Mouse (Mus musculus) bone marrow macrophage, adult 2 months (primary cell): ENCODE measurements around the gene Arfgap2. TPM values are rescaled to one million over a fixed set of nuclear protein-coding genes. Genes with fewer than 3 reads are reported as not detected.

Source experiments
- H3K27ac ChIP-seq: 2 replicates; pipeline ENCODE4 v1.5.1; 2012; ENCODE audit warnings: low read depth, low read length; ENCODE audit not compliant: insufficient read depth
- H3K4me1 ChIP-seq: 2 replicates; pipeline ENCODE4 v1.6.1; 2012; ENCODE audit warnings: low read length; ENCODE audit not compliant: control insufficient read depth, insufficient read depth
- H3K4me3 ChIP-seq: 2 replicates; pipeline ENCODE4 v1.5.1; 2012; ENCODE audit warnings: mild to moderate bottlenecking, low read length, moderate library complexity; ENCODE audit not compliant: insufficient read depth
- CTCF ChIP-seq: IDR thresholded peaks from 2 replicates; pipeline ENCODE4 v1.5.1; 2012; ENCODE audit warnings: low read depth, mild to moderate bottlenecking, low read length, moderate library complexity
- POLR2A ChIP-seq: IDR thresholded peaks from 2 replicates; pipeline ENCODE4 v1.6.1; 2012; ENCODE audit warnings: mild to moderate bottlenecking, low read depth, low read length, borderline replicate concordance
- polyA plus RNA-seq: library from polyadenylated mRNA; stranded (reverse); fragments of >200 nt; gene quantifications from 2 replicates; pipeline ENCODE4 v1.2.4, GENCODE M21; 2012; ENCODE audit not compliant: missing spikeins, insufficient read depth, insufficient read length

The Arfgap2 gene
- polyA plus RNA-seq, 1 experiment, result 52.3 TPM

DNA sequence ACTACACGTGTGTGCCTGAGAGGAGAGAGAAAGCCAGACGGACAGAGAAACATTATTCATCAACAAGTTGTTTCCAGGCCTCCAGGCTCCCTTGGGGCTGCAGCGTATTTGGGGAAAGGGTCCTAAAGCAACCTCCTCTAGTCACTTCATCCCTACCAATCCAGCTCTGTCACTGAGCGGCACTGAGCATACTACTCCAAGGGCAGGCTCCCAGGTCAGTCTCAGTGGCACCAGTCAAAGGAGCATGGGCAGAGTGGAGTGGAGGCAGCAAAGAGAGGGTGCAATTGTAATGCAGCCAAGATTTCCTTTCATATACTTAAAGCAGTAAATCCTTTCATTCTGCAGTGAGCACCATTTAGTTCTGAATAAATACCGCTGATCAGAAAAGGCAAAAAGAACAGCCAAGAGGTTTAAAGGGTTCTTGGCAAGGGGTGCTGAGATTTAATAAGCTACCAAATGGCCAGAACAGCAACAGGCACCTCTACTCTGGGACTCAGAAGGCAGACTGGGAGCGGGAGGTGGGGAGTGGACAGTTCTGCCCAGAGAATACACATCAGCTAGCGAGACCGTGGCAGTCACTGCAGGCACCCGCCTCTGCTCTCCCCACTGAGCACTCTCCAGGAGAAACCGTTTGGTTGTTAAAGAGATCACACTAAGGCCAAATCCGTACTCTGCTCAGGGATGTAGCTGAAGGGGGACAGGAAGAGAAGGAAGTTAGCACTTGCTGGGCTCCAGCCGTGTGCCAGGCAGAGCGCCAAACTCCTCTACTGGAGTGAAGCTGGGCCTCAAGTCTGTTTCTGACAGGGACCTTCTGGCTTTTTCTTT, 19.8 kb downstream of the Arfgap2 start:
- Histone ChIP-seq H3K4me3 (no peak overlapping the region), H3K4me1 (peaks cover 6% of the 10 kb centered on the region), H3K27ac (no peak overlapping the region)
- no peak for TF ChIP-seq POLR2A
- no peak for TF ChIP-seq CTCF

DNA sequence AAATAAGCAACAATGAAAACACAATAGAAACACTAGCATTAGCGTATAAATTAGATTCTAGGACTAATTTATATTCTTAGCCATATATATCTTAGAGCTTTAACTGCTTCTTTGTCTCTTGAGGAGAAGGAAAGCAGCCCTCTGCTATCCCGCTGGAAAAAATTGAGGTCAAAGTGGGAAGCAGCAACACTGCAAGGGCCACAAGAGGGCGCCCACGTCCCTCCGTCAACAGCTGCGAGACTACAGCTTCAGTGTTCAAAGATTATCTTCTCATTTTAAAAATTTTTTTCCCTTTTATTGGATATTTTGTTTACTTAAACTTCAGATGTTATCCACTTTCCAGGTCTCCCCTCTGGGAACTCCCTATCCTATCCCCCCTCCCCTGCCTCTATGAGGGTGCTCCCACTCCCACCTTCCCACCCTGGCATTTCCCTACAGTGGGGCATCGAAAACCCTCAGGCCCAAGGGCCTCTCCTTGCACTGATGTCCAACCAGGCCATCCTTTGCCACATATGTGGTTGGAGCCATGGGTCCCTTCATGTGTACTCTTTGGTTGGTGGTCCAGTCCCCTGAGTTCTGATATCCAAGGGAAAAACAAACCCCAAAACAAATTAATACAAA, 21.2 kb downstream of the Arfgap2 start:
- H3K27ac ChIP-seq, result no peak overlapping the region
- peaks cover 5% of the 10 kb centered on the region for H3K4me1 ChIP-seq
- TF ChIP-seq POLR2A (no peak), CTCF (peak; percentile 66)
- H3K4me3 ChIP-seq, result no peak overlapping the region

DNA sequence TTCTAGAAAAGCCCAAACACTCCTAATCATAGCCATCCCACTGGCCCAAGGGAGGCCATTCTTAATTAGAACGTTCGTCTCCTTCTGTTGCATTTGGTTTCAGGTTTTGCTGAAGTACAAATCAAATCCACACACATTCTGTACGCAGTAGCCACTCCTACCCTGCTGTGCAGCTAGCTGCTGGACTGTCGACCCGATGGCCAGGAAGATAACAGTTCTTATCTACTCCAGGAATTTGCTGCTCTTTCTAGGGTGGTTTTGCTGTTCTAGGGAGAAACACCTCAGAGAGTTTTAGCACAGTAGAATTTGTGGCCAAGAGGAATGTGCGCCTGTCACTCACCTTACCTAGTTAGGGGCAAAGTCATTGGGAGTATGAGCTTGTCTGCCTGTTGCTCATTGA, 22.8 kb downstream of the Arfgap2 start:
- H3K4me1 ChIP-seq, result peaks cover 5% of the 10 kb centered on the region
- no peak overlapping the region for H3K4me3 ChIP-seq
- TF ChIP-seq POLR2A (no peak), CTCF (no peak)
- H3K27ac ChIP-seq, result no peak overlapping the region

DNA sequence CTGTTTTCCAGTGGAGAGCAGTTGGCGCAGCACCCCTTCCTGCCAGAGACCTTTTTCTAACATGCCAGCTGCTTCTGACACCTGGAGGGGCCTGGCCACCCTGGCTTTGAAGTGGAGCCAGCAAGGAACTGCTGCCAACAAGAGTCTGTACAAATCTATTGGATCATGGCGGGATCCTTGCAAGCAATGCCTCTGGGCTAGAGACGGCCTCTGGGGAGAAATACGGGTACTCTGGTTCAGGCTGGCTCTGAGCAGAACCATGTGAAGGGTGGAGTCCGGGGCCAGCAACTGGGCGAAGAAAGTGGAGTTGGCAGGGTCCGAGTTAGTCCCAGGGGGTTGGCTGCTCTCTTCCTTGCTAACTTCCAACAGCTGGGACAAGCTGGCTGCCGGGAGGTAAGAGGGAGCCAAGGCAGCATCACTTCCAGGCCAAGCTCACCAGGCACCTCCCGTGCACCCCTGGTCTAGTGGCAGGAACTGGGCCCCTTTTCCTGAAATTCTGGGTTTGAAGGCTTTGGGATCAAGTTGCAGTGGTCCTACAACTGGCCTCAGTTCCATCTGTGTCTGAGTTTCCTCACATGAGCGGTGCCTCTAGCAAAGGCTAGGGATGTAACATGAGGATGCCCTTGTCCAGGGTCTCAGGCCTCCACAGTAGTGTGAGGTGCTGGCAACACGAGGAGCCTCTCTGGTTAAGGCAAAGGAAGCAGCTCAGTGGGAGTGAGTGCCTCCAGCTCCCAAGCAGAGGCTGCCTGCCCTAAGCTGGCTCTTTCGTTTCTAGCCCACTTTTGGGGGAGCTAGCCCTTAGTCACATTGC, 26.6 kb downstream of the Arfgap2 start:
- no peak for TF ChIP-seq POLR2A
- TF ChIP-seq CTCF, result no peak
- Histone ChIP-seq H3K4me1 (no peaks in the 10 kb centered on the region), H3K27ac (no peak overlapping the region), H3K4me3 (no peak overlapping the region)

DNA sequence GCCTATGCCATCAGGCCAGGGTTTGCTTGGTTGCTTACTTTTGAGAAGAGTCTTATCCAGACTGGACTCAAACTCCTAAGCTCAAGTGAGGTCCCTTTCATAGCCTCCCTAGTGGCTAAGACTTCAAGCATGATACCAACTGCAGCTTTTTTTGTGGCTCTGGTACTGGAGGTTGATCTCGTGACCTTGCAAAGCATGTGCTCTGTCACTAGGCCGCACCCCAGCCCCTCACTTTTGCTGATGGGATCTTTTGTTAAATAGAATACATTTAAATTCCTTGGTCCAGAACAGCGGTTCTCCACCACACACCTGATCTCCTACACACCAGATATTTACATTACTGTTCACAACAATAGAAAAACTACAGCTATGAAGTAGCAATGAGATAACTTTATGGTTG, 29.5 kb downstream of the Arfgap2 start:
- H3K4me3 ChIP-seq, result no peak overlapping the region
- H3K4me1 ChIP-seq, result no peaks in the 10 kb centered on the region
- no peak for TF ChIP-seq POLR2A
- TF ChIP-seq CTCF, result no peak
- no peak overlapping the region for H3K27ac ChIP-seq

DNA sequence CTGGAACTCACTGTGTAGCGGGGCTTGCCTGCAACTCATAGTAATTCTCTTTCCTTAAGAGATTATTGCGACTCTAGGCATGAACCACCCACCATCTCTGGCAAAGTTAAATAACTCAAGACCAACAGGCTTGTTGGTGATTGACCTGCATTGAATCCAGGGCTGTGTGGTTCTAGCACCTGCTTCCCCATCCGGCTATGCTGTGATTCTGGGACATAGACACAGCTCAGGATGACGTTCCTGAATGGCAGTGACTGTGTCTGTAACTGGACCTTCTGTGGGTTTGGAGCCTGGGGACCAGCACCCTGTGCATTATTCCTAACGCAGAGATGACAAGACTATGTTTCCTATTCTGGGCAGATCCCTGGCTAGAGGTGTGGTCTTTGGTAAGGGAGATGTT, 31.1 kb downstream of the Arfgap2 start:
- H3K4me1 ChIP-seq, result no peaks in the 10 kb centered on the region
- H3K4me3 ChIP-seq, result no peak overlapping the region
- no peak for TF ChIP-seq POLR2A
- TF ChIP-seq CTCF, result no peak
- no peak overlapping the region for H3K27ac ChIP-seq

DNA sequence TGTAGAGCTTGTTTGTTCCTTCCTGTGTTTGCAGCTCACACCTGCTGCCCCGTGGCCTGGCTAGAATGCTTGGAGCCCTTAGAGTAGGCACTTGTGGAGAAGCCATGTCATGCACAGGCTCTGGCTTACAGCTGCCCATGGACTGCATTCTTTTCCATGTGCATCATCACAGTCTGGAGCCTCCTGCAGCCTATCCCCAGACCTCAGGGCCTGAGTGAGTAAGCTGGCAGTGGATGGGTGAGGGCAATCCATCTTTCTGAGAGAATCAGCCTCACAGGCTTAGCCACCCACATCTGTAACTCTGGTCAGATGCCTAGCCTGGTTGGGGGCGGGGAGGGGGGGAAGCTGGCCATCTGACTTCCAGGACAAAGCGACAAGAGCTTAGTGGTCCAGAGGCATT, 34.4 kb downstream of the Arfgap2 start:
- Histone ChIP-seq H3K4me3 (no peak overlapping the region), H3K4me1 (no peaks in the 10 kb centered on the region), H3K27ac (no peak overlapping the region)
- no peak for TF ChIP-seq POLR2A
- no peak for TF ChIP-seq CTCF

DNA sequence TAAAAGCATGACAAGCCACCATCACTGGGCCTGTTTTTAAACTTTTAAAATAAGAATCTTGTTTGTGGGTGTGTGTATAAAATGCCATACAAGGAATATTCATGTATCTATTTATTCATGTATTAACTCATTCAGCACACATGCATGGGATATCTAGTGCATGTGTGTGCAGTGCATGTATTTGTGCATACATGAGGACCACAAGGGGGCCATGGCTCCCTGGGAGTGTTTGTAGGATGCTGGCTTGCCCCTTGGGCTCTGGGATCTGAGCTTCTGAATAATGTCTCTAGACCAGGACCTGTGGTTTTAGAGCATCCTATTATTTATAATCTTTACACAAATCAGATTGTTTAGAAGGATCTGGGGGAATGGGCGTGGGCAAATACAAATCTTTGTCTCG, 36.0 kb downstream of the Arfgap2 start:
- peaks cover 4% of the 10 kb centered on the region; the same call in 1 of the 2 replicates for H3K4me1 ChIP-seq
- no peak for TF ChIP-seq CTCF
- no peak for TF ChIP-seq POLR2A
- no peak overlapping the region for H3K27ac ChIP-seq
- no peak overlapping the region for H3K4me3 ChIP-seq

DNA sequence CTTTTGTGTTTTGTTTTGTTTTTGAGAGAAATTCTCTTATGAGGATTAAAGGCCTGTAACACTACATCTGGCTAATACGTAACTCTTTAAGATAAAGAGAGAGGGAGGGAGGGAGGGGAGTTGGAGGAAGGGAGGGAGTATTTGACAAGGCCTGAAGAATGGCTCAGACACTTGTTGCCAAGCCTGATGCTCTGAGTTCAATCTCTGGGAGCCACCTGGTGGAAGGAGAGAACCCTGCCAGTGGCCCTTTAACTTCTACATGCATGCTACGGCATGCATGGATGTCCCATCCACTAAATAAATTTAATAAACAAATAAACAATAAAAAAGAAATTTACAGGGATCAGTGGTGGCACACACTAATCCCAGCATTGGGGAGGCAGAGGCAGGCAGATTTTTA, 37.1 kb downstream of the Arfgap2 start:
- Histone ChIP-seq H3K4me1 (peaks cover 5% of the 10 kb centered on the region; the same call in 1 of the 2 replicates), H3K4me3 (no peak overlapping the region), H3K27ac (no peak overlapping the region)
- TF ChIP-seq POLR2A, result no peak
- no peak for TF ChIP-seq CTCF

DNA sequence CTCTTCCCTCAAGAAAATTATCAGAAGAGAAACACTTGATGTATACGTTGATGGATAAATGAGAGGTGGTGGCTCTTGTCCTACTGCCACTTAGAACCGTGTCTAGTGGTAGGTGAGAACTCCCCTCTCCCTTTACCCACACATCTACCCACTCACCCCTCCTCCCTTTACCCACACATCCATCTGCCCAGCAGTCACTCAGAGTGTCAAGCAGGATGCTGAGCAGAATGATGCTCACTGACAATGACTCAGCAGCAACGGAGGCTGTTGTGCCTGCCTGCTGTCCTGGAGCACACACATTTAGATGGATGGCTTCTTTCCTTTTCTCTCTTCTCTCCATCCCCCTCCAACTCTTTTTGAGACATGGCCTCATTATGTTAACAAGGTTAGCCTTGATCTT, 38.1 kb downstream of the Arfgap2 start:
- TF ChIP-seq CTCF (no peak), POLR2A (no peak)
- Histone ChIP-seq H3K27ac (no peak overlapping the region), H3K4me3 (no peak overlapping the region), H3K4me1 (peaks cover 5% of the 10 kb centered on the region; the same call in 1 of the 2 replicates)
